Mouse (Mus musculus): ENCODE data around the gene Larp6. TPM values are rescaled to one million over a fixed set of nuclear protein-coding genes. Genes with fewer than 3 reads are reported as not detected.

Gene Larp6
- total and polyA plus RNA-seq, 3 experiments: not detected

GRCm38 (mm10) chr9:60746561-60746960, 33.8 kb downstream of the Larp6 start:
- Histone ChIP-seq H3K4me1 (ENCODE audit: control insufficient read depth in 1 of 2, insufficient read depth in 2 of 2, low read length in 2 of 2) (no peaks in the 10 kb centered on the region), H3K36me3 (ENCODE audit: control insufficient read depth in 1 of 2, insufficient read depth in 2 of 2, low read length in 2 of 2) (no peaks in the 10 kb centered on the region), H3K9ac (ENCODE audit: control insufficient read depth, low read depth, low read length, poor library complexity, severe bottlenecking) (no peak overlapping the region), H3K4me3 (ENCODE audit: control insufficient read depth in 1 of 2, insufficient read depth in 1 of 2, low read depth in 2 of 2, low read length in 2 of 2) (no peak overlapping the region), H3K27me3 (ENCODE audit: control insufficient read depth in 1 of 2, insufficient read depth in 2 of 2, low read length in 2 of 2) (peaks cover 2 to 5% of the 10 kb centered on the region in 2 experiments; a peak in 3 of 4 replicates), H3K79me2 (ENCODE audit: control insufficient read depth, insufficient read depth, low read length, poor library complexity) (no peaks in the 10 kb centered on the region), H3K9me3 (replicated peaks; ENCODE audit: insufficient read depth, low read length) (no peaks in the 10 kb centered on the region), H3K27ac (ENCODE audit: control insufficient read depth, low read depth, low read length) (no peak overlapping the region)
- TF ChIP-seq TCF12 (IDR thresholded peaks at IDR 0.05; ENCODE audit: low read depth, low read length): no peak
- no peak for TF ChIP-seq UBTF (IDR thresholded peaks at IDR 0.05; ENCODE audit: borderline replicate concordance, insufficient read depth, low read depth, low read length)
- no peak for TF ChIP-seq E2F4 (IDR thresholded peaks at IDR 0.05; ENCODE audit: borderline replicate concordance, low read depth, low read length)
- no peak for TF ChIP-seq HCFC1 (IDR thresholded peaks at IDR 0.05; ENCODE audit: low read depth, low read length)
- TF ChIP-seq TBP (IDR thresholded peaks at IDR 0.05; ENCODE audit: low read depth, low read length): no peak
- no peak for TF ChIP-seq RAD21 (IDR thresholded peaks at IDR 0.05; ENCODE audit: low read depth, low read length)
- TF ChIP-seq JUND (IDR thresholded peaks at IDR 0.05; ENCODE audit: low read depth, low read length): no peak
- no peak for TF ChIP-seq USF1 (IDR thresholded peaks at IDR 0.05; ENCODE audit: low read depth, low read length)
- TF ChIP-seq ZMIZ1 (IDR thresholded peaks at IDR 0.05; ENCODE audit: low read depth, low read length): no peak
- no peak for TF ChIP-seq GATA1 (IDR thresholded peaks at IDR 0.05; ENCODE audit: low read depth, low read length)
- TF ChIP-seq SMC3 (IDR thresholded peaks at IDR 0.05; ENCODE audit: low read depth, low read length): no peak
- no peak for TF ChIP-seq TAL1 (IDR thresholded peaks at IDR 0.05; ENCODE audit: low read length)
- no peak for TF ChIP-seq ELF1 (IDR thresholded peaks at IDR 0.05; ENCODE audit: low read depth, low read length)
- no peak for TF ChIP-seq CHD1 (IDR thresholded peaks at IDR 0.05; ENCODE audit: low read depth, low read length)
- no peak for TF ChIP-seq MXI1 (IDR thresholded peaks at IDR 0.05; ENCODE audit: low read depth, low read length)
- TF ChIP-seq MYC (IDR thresholded peaks at IDR 0.05; ENCODE audit: low read depth, low read length): no peak
- TF ChIP-seq NRF1 (IDR thresholded peaks at IDR 0.05; ENCODE audit: insufficient read depth, low read depth, low read length, poor library complexity, severe bottlenecking): no peak
- TF ChIP-seq GABPA (IDR thresholded peaks at IDR 0.05; ENCODE audit: low read depth, low read length): no peak
- no peak for TF ChIP-seq MAFK (IDR thresholded peaks at IDR 0.05; ENCODE audit: borderline replicate concordance, low read depth, low read length)
- no peak for DNase-seq (ENCODE audit: low read depth, low spot score)

- Histone ChIP-seq H3K9me3 (replicated peaks; ENCODE audit: insufficient read depth, low read length) (no peaks in the 10 kb centered on the region), H3K9ac (ENCODE audit: control insufficient read depth, low read depth, low read length, poor library complexity, severe bottlenecking) (no peak overlapping the region), H3K27me3 (ENCODE audit: control insufficient read depth in 1 of 2, insufficient read depth in 2 of 2, low read length in 2 of 2) (peaks cover 2 to 5% of the 10 kb centered on the region in 2 experiments; a peak in 3 of 4 replicates), H3K36me3 (ENCODE audit: control insufficient read depth in 1 of 2, insufficient read depth in 2 of 2, low read length in 2 of 2) (no peaks in the 10 kb centered on the region), H3K4me1 (ENCODE audit: control insufficient read depth in 1 of 2, insufficient read depth in 2 of 2, low read length in 2 of 2) (no peaks in the 10 kb centered on the region), H3K79me2 (ENCODE audit: control insufficient read depth, insufficient read depth, low read length, poor library complexity) (no peaks in the 10 kb centered on the region), H3K4me3 (ENCODE audit: control insufficient read depth in 1 of 2, insufficient read depth in 1 of 2, low read depth in 2 of 2, low read length in 2 of 2) (no peak overlapping the region), H3K27ac (ENCODE audit: control insufficient read depth, low read depth, low read length) (no peak overlapping the region)
- no peak for DNase-seq (ENCODE audit: low read depth, low spot score)
- TF ChIP-seq MYC (IDR thresholded peaks at IDR 0.05; ENCODE audit: low read depth, low read length): no peak
- no peak for TF ChIP-seq UBTF (IDR thresholded peaks at IDR 0.05; ENCODE audit: borderline replicate concordance, insufficient read depth, low read depth, low read length)
- no peak for TF ChIP-seq ETS1 (IDR thresholded peaks at IDR 0.05; ENCODE audit: low read depth, low read length)
- no peak for TF ChIP-seq CHD2 (IDR thresholded peaks at IDR 0.05; ENCODE audit: low read length)
- TF ChIP-seq GATA1 (IDR thresholded peaks at IDR 0.05; ENCODE audit: low read depth, low read length): no peak
- TF ChIP-seq TBP (IDR thresholded peaks at IDR 0.05; ENCODE audit: low read depth, low read length): no peak
- TF ChIP-seq MAFK (IDR thresholded peaks at IDR 0.05; ENCODE audit: borderline replicate concordance, low read depth, low read length): no peak
- no peak for TF ChIP-seq SIN3A (IDR thresholded peaks at IDR 0.05; ENCODE audit: low read length)
- TF ChIP-seq KAT2A (conservative IDR thresholded peaks at IDR 0.05; ENCODE audit: low read depth, low read length): no peak
- no peak for TF ChIP-seq RCOR1 (IDR thresholded peaks at IDR 0.05; ENCODE audit: low read depth, low read length)
- TF ChIP-seq CHD1 (IDR thresholded peaks at IDR 0.05; ENCODE audit: low read depth, low read length): no peak
- TF ChIP-seq EP300 (IDR thresholded peaks at IDR 0.05; ENCODE audit: low read depth in 1 of 2, low read length in 2 of 2): no peak
- TF ChIP-seq USF2 (IDR thresholded peaks at IDR 0.05; ENCODE audit: borderline replicate concordance in 1 of 2, insufficient read depth in 1 of 2, low read depth in 1 of 2, low read length in 2 of 2): no peak
- TF ChIP-seq NRF1 (IDR thresholded peaks at IDR 0.05; ENCODE audit: insufficient read depth, low read depth, low read length, poor library complexity, severe bottlenecking): no peak
These were observed 34.9 kb downstream of the Larp6 start for GRCm38 (mm10) chr9:60747672-60748071.
